Mouse (Mus musculus): ENCODE data around the gene Cdc42ep3. TPM values are rescaled to one million over a fixed set of nuclear protein-coding genes. Genes with fewer than 3 reads are reported as not detected.

Cdc42ep3 gene
- total RNA-seq, 2 experiments from 2014 or later, result 6.2 to 9.8 TPM

DNA sequence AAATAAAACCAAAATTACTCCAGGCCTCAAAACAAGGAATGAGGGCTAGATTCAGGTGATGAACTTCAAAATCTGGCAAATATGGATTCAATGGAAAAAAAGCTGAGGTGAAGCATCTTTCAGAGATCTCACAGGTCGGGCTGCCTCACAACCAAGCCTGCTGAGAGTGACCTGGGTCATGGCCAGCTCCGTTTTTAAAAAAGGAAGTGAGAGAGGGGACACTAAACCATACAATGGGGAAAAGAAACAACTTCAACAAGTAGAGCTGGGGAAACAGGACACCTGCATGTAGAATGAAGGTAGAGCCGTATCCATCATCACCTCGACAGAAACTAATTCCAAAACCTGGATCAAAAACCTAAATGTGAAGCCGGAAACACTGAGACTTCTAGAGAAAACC is 63.2 kb downstream of the Cdc42ep3 start:
- DNase-seq (ENCODE audit: low spot score in 2 of 2), result no peak

DNA sequence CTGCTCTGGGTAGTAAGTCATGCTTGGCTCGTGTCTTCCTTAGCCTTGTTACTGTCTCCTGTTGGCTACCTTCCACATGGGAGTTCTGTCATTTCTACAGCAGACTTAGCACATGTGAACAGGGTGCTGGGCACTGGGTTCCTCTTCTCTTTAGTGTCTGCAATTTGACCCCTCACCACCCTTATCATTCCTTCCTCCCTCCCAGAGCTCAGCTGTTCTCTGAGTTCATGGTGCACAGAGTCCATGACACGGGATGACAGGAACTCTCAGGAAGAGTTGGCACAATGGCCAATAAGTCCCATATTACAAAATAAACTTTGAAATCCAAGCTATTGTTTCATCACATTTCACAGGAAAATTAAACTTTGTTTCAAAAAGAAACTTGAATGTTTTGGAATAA is 64.2 kb downstream of the Cdc42ep3 start:
- no peak for DNase-seq (ENCODE audit: low spot score in 2 of 2)

DNA sequence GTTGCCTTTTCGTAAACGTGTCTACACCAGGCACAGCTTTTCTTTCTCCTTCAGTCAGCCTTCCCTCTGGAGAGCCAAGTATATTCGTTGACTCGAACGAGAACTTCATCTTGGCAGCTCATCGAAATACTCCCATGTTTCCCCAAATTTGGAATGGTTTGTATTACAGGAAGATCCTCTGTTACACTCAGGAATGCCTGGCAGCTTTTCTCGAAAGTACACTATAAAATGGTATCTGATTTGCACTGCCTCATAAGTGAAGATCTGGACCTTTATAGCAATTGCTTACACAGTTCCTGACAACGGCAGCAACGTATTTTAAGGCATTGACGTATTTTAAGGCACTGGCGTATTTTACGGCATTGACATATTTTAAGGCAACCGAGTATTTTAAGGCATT is 67.6 kb downstream of the Cdc42ep3 start:
- no peak for DNase-seq (ENCODE audit: low spot score in 2 of 2)

- no peak for DNase-seq (ENCODE audit: low spot score in 2 of 2)
Measured at GRCm38 (mm10) chr17:79285030-79285601, 69.8 kb downstream of the Cdc42ep3 start.

Measured in layer of hippocampus, postnatal 14 days (tissue).